Mouse (Mus musculus) kidney, adult 10 weeks (tissue): ENCODE measurements around the gene Macrod1. TPM values are rescaled to one million over a fixed set of nuclear protein-coding genes. Genes with fewer than 3 reads are reported as not detected.

Experiments used
- polyA plus RNA-seq: library from polyadenylated mRNA; stranded (reverse); fragments of 350-450 nt; fragmentation: Illumina TruSeq; extraction: RNeasy Lipid Tissue Mini Kit (QIAGEN cat#74804); gene quantifications from one replicate; pipeline ENCODE4 v1.2.3, GENCODE M21; 2014; ENCODE audit warnings: low read depth, low replicate concordance

The Macrod1 gene
- 3.9 TPM for polyA plus RNA-seq

GRCm38 (mm10) chr19:7056248-7057087 is at the start of gene Macrod1:
TSS of gene Macrod1 (plus strand) at chr19:7056810.

GRCm38 (mm10) chr19:7019191-7019590 is 37.4 kb upstream of the Macrod1 start, which contains the start of gene Fermt3:
TSS of gene Fermt3 (minus strand) at chr19:7019469.

GRCm38 (mm10) chr19:7039841-7040636 is 16.6 kb upstream of the Macrod1 start, which contains the start of gene Stip1:
TSS of gene Stip1 (minus strand) at chr19:7039967.

GRCm38 (mm10) chr19:7105544-7105943 is 48.9 kb downstream of the Macrod1 start, which contains the start of gene Flrt1:
TSS of gene Flrt1 (minus strand) at chr19:7105729.

GRCm38 (mm10) chr19:7205753-7206736 is 149.4 kb downstream of the Macrod1 start, which contains the start of gene Otub1:
TSS of gene Otub1 (minus strand) at chr19:7206316.

GRCm38 (mm10) chr19:7217162-7217925 is 160.7 kb downstream of the Macrod1 start, which contains the start of gene Cox8a:
TSS of gene Cox8a (minus strand) at chr19:7217616.

GRCm38 (mm10) chr19:7240782-7241690 is 184.4 kb downstream of the Macrod1 start, which contains the start of gene Naa40:
TSS of gene Naa40 (minus strand) at chr19:7241183.

Other genes starting within 250 kb of the Macrod1 start
- not detected for gene Rps6ka4, start 216.2 kb upstream of the Macrod1 start, polyA plus RNA-seq
- not detected for gene Ccdc88b, start 198.6 kb upstream of the Macrod1 start, polyA plus RNA-seq
- 17.5 TPM for gene Trmt112, start 147.1 kb upstream of the Macrod1 start, polyA plus RNA-seq
- gene Prdx5, start 146.7 kb upstream of the Macrod1 start, polyA plus RNA-seq = 192 TPM
- gene Esrra, start 135.0 kb upstream of the Macrod1 start, polyA plus RNA-seq = 2.4 TPM
- not detected for gene Catsperz, start 131.4 kb upstream of the Macrod1 start, polyA plus RNA-seq
- gene Kcnk4, start 122.3 kb upstream of the Macrod1 start, polyA plus RNA-seq = not detected
- gene Bad, start 114.9 kb upstream of the Macrod1 start, polyA plus RNA-seq = 1.1 TPM
- gene Gpr137, start 114.3 kb upstream of the Macrod1 start, polyA plus RNA-seq = not detected
- 4.0 TPM for gene Ppp1r14b, start 81.8 kb upstream of the Macrod1 start, polyA plus RNA-seq
- gene Plcb3, start 80.3 kb upstream of the Macrod1 start, polyA plus RNA-seq = 1.8 TPM
- gene Fkbp2, start 76.3 kb upstream of the Macrod1 start, polyA plus RNA-seq = 13.6 TPM
- 10.3 TPM for gene Vegfb, start 69.2 kb upstream of the Macrod1 start, polyA plus RNA-seq
- not detected for gene Dnajc4, start 64.2 kb upstream of the Macrod1 start, polyA plus RNA-seq
- not detected for gene Nudt22, start 60.7 kb upstream of the Macrod1 start, polyA plus RNA-seq
- gene Trpt1, start 60.7 kb upstream of the Macrod1 start, polyA plus RNA-seq = not detected
- not detected for gene Fermt3, start 37.3 kb upstream of the Macrod1 start, polyA plus RNA-seq
- gene Stip1, start 16.8 kb upstream of the Macrod1 start, polyA plus RNA-seq = 47.9 TPM
- gene Flrt1, start 48.9 kb downstream of the Macrod1 start, polyA plus RNA-seq = 5.8 TPM
- 21.5 TPM for gene Otub1, start 149.5 kb downstream of the Macrod1 start, polyA plus RNA-seq
- gene Cox8a, start 160.8 kb downstream of the Macrod1 start, polyA plus RNA-seq = 184 TPM
- gene Naa40, start 184.4 kb downstream of the Macrod1 start, polyA plus RNA-seq = 10.4 TPM
- gene Rcor2, start 210.5 kb downstream of the Macrod1 start, polyA plus RNA-seq = not detected